Mouse (Mus musculus): ENCODE measurements around the gene Zc3h12d.

The Zc3h12d gene

DNA sequence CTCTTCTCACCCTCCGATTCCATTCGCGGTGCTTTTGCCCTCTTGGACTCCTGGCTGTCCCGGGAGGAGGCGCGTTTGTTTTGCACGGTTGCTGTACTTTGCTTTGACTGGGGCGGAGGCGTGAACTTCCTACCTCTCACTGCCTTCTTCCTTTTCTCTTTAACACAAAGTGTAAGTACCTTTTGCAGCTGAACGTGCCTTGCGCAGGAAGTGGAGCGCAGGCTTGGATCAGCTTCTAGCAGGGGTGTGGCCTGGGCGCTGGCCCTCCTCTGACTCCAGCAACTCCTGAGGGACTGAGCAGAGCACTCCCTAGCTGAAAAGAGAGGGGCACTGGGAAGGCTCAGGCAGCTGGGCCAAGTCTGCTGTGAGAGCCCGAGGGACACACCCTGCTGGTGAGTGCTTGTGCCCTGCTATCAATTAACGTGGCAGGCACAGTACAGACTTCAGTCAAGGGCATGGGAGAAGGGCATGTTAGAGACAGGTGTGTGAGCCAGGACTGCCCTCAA is at the start of gene Zc3h12d:
Zc3h12d (plus strand) TSS at position 300 of the 506 bp plus-strand sequence.
- WGBS: 26% methylated on average over 15 of the region's 15 CpGs

GRCm38 (mm10) chr10:7787319-7787718 is 45.0 kb upstream of the Zc3h12d start:
- 53% methylated on average over 2 of the region's 2 CpGs for WGBS

GRCm38 (mm10) chr10:7792254-7792750 is 40.0 kb upstream of the Zc3h12d start:
- under 1% methylated on average over 10 of the region's 10 CpGs for WGBS

- WGBS: under 1% methylated on average over 52 of the region's 52 CpGs
Measured at GRCm38 (mm10) chr10:7792751-7793385, 39.4 kb upstream of the Zc3h12d start, which contains the start of the genes Ginm1 and Ppil4. Gene Ginm1 (minus strand): TSS chr10:7792824. Gene Ppil4 (plus strand): TSS chr10:7792891.

DNA sequence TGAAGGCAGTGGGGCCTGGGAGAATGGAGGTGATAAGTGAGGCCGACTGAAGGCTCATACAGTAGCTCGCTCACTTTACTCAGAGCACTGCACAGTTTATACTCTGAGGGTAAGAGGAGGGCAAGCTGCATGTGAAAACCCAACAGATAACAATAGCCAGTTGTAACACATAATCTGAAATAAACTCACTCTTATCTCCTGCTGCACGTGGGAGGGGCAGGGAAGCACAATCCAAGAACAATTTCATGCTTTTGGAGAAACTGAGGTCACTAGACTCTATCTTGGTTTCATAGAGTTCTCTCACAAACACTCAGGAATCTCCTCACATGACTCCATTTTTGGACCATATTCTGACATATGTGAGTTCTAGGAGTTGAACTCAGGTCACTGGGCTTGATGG is 31.0 kb upstream of the Zc3h12d start:
- 87% methylated on average over 3 of the region's 3 CpGs for WGBS

- WGBS: 86% methylated on average over 2 of the region's 2 CpGs
Measured at GRCm38 (mm10) chr10:7802519-7803140, 29.6 kb upstream of the Zc3h12d start.

DNA sequence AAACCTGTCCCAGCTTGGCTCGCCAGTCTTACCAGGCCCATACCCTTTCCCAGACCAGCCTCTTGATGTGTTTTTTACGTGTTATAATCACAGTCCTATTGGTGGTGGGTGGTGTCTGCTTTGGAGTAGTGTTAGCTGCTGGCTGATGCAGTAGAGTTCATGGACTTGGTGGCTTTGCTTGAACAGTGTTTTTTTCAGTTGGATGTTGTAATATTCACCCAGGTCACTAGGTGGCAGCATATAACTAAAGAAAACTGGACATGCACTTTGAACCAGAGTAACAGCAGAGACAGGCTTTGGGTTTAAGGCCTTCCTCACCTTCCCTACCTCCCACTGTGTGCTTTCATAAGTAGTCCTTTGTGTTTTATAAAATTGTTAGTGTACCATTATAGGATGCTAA is 22.3 kb upstream of the Zc3h12d start:
- WGBS: 43% methylated on average over 2 of the region's 2 CpGs

DNA sequence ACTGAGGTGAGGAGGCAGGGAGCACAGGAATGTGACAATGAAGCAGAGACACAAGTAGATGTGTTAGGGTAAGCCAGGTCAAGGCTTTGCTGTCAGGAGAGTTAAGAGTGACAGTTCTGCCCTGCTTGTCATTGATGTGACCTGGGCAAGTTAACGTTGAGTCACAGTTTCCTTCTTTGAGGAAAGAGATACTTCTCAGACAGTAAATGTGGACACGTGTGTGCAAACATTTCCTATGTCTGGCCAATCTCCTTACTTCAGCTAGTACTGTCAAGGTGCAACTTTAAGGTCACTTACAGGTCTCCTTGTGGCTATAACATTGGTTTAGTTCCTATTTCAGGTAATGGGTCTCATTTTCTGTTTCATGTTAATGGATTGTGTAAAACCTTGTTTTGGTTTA is 15.8 kb upstream of the Zc3h12d start:
- WGBS: 78% methylated on average over 2 of the region's 2 CpGs

- WGBS: 76% methylated on average over 4 of the region's 4 CpGs
Measured at GRCm38 (mm10) chr10:7818676-7819075, 13.6 kb upstream of the Zc3h12d start.

DNA sequence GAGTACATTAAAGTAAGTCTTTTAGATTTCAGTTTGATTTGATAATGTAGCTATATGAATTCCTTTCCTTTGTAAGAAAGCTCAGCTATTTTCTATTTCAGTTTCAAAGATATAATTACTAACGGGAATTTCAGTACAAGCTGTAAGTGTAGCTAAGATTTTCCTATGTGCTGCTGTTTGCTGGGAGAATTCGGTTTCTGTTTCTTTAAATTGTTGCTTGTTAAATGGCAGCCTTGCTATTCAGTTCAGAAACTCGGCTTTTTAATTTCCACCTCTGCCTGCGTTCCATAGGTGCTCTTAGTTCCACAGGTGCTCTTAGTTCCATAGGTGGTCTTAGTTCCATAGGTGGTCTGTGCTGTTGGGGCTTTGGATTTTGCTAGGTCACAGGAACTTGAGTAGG is 13.1 kb upstream of the Zc3h12d start:
- WGBS: 71% methylated on average over 4 of the region's 4 CpGs

DNA sequence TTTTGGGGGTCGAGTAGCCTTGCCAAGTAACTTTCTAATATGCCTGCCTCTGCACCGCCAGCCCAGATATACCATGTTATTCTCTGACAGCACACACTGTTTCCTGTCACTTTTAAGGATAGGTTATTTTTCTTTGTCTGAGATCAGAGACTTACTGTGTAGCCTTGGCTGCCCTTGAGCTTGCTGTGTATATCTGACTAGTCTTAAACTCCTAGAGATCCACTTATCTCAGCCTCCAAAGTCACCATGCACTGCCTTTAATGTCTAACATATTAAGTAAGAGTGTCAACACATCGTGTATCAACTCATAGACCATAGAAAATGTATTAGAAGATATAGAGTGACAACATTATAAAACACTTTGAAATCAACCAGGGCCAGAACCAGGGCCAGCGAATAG is 12.7 kb upstream of the Zc3h12d start:
- WGBS: 80% methylated on average over 4 of the region's 4 CpGs

GRCm38 (mm10) chr10:7820171-7820570 is 12.1 kb upstream of the Zc3h12d start:
- 82% methylated on average over 5 of the region's 5 CpGs for WGBS

GRCm38 (mm10) chr10:7821981-7822380 is 10.3 kb upstream of the Zc3h12d start:
- WGBS: 95% methylated on average over 12 of the region's 12 CpGs

- WGBS: 64% methylated on average over 9 of the region's 9 CpGs
Measured at GRCm38 (mm10) chr10:7824663-7825280, 7.5 kb upstream of the Zc3h12d start.

DNA sequence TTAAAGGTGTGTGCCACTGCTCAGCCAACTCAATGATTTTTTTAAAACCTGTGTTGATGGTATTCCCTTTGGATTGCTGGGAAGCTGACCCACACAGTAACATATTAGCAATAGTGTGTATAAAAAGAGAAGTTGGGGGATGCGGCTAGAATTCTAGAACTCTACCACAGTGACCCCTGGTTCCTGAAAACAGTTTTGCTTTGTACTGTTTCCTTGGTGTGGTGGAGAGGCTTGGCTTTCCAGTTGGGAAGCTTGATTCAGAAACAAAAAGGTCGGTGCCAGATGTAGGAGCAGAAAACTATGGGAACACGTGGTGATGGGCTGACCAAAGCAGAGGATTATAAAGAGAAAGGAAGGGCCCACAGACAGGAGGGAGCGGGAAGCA is 7.0 kb upstream of the Zc3h12d start:
- 81% methylated on average over 4 of the region's 4 CpGs for WGBS

- WGBS: 87% methylated on average over 9 of the region's 9 CpGs
Measured at GRCm38 (mm10) chr10:7826106-7826505, 6.2 kb upstream of the Zc3h12d start.

DNA sequence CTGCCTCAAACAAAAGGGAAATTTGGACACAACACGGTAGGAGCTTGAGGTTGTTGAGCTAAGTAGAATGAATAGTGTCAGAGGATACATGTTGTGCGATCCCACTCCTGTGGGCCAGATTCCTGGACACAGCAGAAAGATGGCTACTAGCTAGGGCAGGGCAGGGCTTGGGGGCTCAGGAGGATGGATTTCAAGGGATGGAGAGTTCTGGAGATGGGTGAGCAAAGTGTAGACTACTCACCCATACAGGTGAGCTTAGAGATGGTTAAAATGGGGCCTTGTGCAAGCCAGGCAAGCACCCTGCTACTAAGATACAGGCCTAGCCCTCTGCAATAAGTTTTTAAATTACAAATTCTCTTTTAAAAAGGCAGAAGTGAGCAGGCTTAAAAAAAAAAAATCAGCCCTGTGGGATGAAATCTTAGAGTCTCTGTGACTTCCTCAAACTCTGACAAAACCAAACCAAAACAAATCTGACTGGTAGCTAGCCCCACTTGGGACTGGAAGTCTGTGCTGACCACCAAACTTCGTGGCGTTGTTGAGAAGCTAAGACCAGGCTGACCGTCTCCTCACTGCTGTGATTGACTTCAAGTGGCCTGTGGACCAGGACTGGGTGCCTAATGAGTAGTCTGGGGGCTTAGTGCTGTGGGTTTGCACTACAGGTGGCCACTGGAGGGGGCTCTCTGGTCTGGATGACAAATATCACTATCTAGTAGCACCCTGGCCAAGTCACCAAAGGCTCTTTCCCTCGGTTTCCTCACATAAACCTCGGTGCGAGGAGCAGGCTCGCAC is 1.3 kb downstream of the Zc3h12d start:
- 86% methylated on average over 9 of the region's 9 CpGs for WGBS

- WGBS: 79% methylated on average over 10 of the region's 10 CpGs
Measured at GRCm38 (mm10) chr10:7834671-7835225, 2.5 kb downstream of the Zc3h12d start.

- 80% methylated on average over 2 of the region's 2 CpGs for WGBS
Measured at GRCm38 (mm10) chr10:7836902-7837301, 4.6 kb downstream of the Zc3h12d start.

DNA sequence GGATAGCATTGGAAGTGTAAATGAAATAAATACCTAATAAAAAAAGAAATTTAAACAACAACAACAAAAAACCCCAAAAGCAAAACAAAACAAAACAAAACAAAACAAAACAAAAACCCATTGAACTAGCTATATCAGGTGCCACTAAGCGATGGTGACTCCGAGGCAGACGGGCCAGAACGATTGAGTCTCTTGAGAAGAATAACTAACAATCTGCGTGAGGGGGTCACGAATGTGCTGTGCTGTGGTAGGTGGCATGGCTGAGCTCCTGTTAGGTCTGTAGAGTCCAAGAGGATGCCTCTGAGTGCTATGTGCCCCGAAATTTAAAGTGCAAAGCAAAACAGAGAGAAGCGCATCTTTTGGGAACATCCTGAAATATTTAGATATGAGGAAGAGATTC is 5.2 kb downstream of the Zc3h12d start:
- 93% methylated on average over 8 of the region's 8 CpGs for WGBS

- 94% methylated on average over 8 of the region's 8 CpGs for WGBS
Measured at GRCm38 (mm10) chr10:7838036-7838435, 5.8 kb downstream of the Zc3h12d start.

Measured in cerebral cortex, adult 2 months (tissue).